Mouse (Mus musculus) liver, postnatal 0 days (tissue): ENCODE measurements around the gene Gna12. TPM values are rescaled to one million over a fixed set of nuclear protein-coding genes. Genes with fewer than 3 reads are reported as not detected.

Experiments used
- ATAC-seq: fragments of 200-750 bp; cut with Nextera tagmentation; 2 replicates; pipeline ENCODE4 v1.8.0; 2017; ENCODE audit warnings: mild to moderate bottlenecking, moderate library complexity
- DNase-seq: peaks from one replicate; pipeline ENCODE4 v3.0.0-alpha.2; 2016
- H3K27ac ChIP-seq: fragments of 300-500 bp; sonication (generic); 2 replicates; pipeline ENCODE4 v1.5.1; 2014; ENCODE audit warnings: antibody characterized with exemption, moderate library complexity, mild to moderate bottlenecking, low read depth
- H3K27me3 ChIP-seq: fragments of 300-500 bp; sonication (generic); 2 replicates; pipeline ENCODE4 v1.6.1; 2014; ENCODE audit warnings: low read length, control low read depth, mixed read lengths; ENCODE audit not compliant: insufficient read depth
- H3K36me3 ChIP-seq: fragments of 300-500 bp; sonication (generic); replicated peaks from 2 replicates; pipeline ENCODE4 v1.6.1; 2014; ENCODE audit warnings: mild to moderate bottlenecking, control low read depth, low read length, moderate library complexity, mixed read lengths; ENCODE audit not compliant: insufficient read depth
- H3K4me1 ChIP-seq: fragments of 300-500 bp; sonication (generic); 2 replicates; pipeline ENCODE4 v1.6.1; 2014; ENCODE audit warnings: antibody characterized with exemption, mild to moderate bottlenecking, control low read depth; ENCODE audit not compliant: insufficient read depth
- H3K4me2 ChIP-seq: fragments of 300-500 bp; sonication (generic); 2 replicates; pipeline ENCODE4 v1.6.1; 2014; ENCODE audit warnings: low read depth, mild to moderate bottlenecking, low read length, moderate library complexity, mixed read lengths
- H3K4me3 ChIP-seq: fragments of 300-500 bp; sonication (generic); 2 replicates; pipeline ENCODE4 v1.5.1; 2014; ENCODE audit warnings: low read depth, low read length
- H3K9ac ChIP-seq: fragments of 300-500 bp; sonication (generic); replicated peaks from 2 replicates; pipeline ENCODE4 v1.6.1; 2014; ENCODE audit warnings: mild to moderate bottlenecking, moderate library complexity
- H3K9me3 ChIP-seq: fragments of 300-500 bp; sonication (generic); 2 replicates; pipeline ENCODE4 v1.6.1; 2016; ENCODE audit warnings: mild to moderate bottlenecking, control low read depth, low read length, mixed read lengths
- CTCF ChIP-seq: sonication (generic); IDR thresholded peaks from 2 replicates; pipeline ENCODE4 v1.5.1; 2016; ENCODE audit warnings: antibody characterized with exemption, low read depth
- EP300 ChIP-seq: IDR thresholded peaks from 2 replicates; pipeline ENCODE4 v1.6.1; 2016; ENCODE audit warnings: antibody characterized with exemption, low read depth, mild to moderate bottlenecking
- WGBS: fragments of 180-500 bp; shearing (Covaris S2); extraction: QIAGEN DNeasy Blood & Tissue Kit; methylation state at CpG from one replicate; pipeline ENCODE4 v1.1.7; 2014; ENCODE audit not compliant: insufficient replicate concordance; 5-methylcytosine and 5-hydroxymethylcytosine counted together
- polyA plus RNA-seq: library from polyadenylated mRNA; unstranded; fragments of >200 nt; fragmentation: Nextera tagmentation; extraction: Ambion mirVana; gene quantifications from 2 replicates; pipeline ENCODE4 v1.2.1, GENCODE M21; 2015

Gene Gna12
- polyA plus RNA-seq, 1 experiment from 2014 or later: 12.7 TPM

- peaks cover 3% of the 10 kb centered on the region; the same call in 1 of the 2 replicates for H3K4me1 ChIP-seq
- no peak overlapping the region for H3K4me3 ChIP-seq
- no peak overlapping the region for H3K4me2 ChIP-seq
- no peak overlapping the region for H3K27ac ChIP-seq
- H3K27me3 ChIP-seq: no peaks in the 10 kb centered on the region
- H3K9ac ChIP-seq: no peak overlapping the region
- TF ChIP-seq EP300 (no peak), CTCF (peak; percentile 85)
- H3K9me3 ChIP-seq: no peaks in the 10 kb centered on the region
- WGBS: 58% methylated on average over 2 of the region's 2 CpGs
- H3K36me3 ChIP-seq: no peaks in the 10 kb centered on the region
- ATAC-seq (no peak), DNase-seq (peak; percentile 56)
These were observed 38.8 kb upstream of the Gna12 start for GRCm38 (mm10) chr5:140869034-140869433.

DNA sequence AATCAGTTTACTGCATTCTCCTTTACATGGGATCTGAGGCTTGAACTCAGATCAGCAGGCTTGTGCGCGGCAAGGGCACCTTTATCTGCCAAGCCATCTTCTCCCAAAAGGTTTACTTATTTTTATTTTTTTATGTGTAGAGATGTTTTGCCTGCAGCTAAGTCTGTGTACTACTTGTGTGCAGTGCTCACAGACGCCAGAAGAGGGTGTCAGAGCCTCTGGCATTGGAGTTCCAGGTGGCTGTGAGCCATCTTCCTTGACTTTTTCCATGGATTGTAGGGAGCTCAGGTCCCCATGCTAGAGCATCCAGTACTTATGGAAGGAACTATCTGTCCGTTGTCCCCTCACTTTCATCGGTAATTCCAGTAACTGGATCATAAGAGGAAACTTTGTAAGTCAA lies 29.5 kb upstream of the Gna12 start:
- ATAC-seq (no peak), DNase-seq (no peak)
- no peak overlapping the region for H3K27ac ChIP-seq
- WGBS: 75% methylated on average over 5 of the region's 5 CpGs
- H3K4me1 ChIP-seq: no peaks in the 10 kb centered on the region
- no peaks in the 10 kb centered on the region for H3K27me3 ChIP-seq
- H3K36me3 ChIP-seq: no peaks in the 10 kb centered on the region
- H3K4me3 ChIP-seq: no peak overlapping the region
- no peaks in the 10 kb centered on the region for H3K9me3 ChIP-seq
- TF ChIP-seq EP300: no peak
- TF ChIP-seq CTCF: peak; percentile 29; the same call in 1 of the 2 replicates
- H3K9ac ChIP-seq: no peak overlapping the region
- no peak overlapping the region for H3K4me2 ChIP-seq

DNA sequence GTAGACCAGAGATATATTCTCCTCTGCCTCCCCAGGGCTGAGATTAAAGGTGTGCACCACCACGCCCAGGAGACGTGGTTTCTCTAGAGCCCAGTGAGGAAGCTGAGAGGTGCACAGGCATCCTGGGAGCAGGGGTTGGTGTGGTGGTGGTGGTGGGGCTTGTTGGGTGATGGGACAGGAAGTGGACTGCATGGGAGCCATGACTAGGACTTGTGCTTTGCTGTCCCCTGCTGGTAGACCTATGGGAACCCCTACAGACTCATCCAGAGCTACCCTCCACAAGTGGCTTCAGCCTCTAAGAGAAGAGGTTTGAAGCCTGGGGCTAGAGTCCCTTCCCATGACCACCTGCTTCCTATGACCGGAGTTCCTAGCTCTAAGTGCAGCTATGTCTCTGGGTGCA lies 28.1 kb upstream of the Gna12 start:
- no peak for ATAC-seq
- TF ChIP-seq EP300 (no peak), CTCF (peak; percentile 59)
- H3K36me3 ChIP-seq: no peaks in the 10 kb centered on the region
- no peak overlapping the region for H3K4me3 ChIP-seq
- H3K4me1 ChIP-seq: no peaks in the 10 kb centered on the region
- no peak for DNase-seq
- H3K9ac ChIP-seq: no peak overlapping the region
- no peaks in the 10 kb centered on the region for H3K9me3 ChIP-seq
- no peaks in the 10 kb centered on the region for H3K27me3 ChIP-seq
- WGBS: 56% methylated on average over 3 of the region's 3 CpGs
- no peak overlapping the region for H3K4me2 ChIP-seq
- H3K27ac ChIP-seq: no peak overlapping the region

- Histone ChIP-seq H3K4me3 (no peak overlapping the region), H3K4me1 (no peaks in the 10 kb centered on the region), H3K27ac (no peak overlapping the region), H3K9me3 (no peaks in the 10 kb centered on the region), H3K4me2 (no peak overlapping the region), H3K9ac (no peak overlapping the region), H3K27me3 (no peaks in the 10 kb centered on the region), H3K36me3 (no peaks in the 10 kb centered on the region)
- TF ChIP-seq EP300 (no peak), CTCF (peak; percentile 64)
- DNase-seq (no peak), ATAC-seq (no peak)
- WGBS: 47% methylated on average over 8 of the region's 8 CpGs
These were observed 27.4 kb upstream of the Gna12 start for GRCm38 (mm10) chr5:140857432-140858154.

DNA sequence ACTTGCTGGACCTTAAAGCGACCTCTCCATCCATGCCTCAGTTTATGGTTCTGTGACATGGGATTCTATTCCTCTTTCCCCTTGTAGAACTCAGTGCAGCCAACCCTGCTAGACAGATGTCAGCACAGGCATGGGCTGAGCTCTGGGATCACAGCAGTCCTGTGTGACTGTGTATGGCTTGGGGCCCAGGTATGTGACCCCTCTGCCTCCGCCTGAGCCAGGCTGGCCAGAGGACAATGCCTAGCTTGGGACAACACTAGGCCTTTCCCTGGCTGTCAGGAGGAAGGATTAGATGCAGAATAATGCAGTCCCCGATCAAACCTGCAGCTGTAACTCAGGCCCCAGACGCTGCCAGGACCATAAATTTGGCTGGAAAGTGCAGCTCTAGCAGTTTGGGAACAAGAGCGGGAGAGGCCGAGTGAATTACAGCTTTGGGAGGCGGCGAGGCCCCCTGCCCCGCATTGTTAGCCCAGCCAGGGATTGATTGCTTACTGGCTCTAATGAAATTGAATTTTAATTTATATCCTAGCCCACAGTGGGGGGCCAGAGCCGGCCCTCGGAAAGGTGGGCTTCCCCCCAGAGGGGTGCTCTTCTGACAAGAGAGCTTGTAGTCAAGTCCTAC lies 25.8 kb upstream of the Gna12 start:
- Histone ChIP-seq H3K4me1 (no peaks in the 10 kb centered on the region), H3K27me3 (no peaks in the 10 kb centered on the region), H3K27ac (no peak overlapping the region), H3K9me3 (peaks cover 3% of the 10 kb centered on the region; the same call in 1 of the 2 replicates), H3K9ac (no peak overlapping the region), H3K4me3 (no peak overlapping the region), H3K4me2 (no peak overlapping the region), H3K36me3 (no peaks in the 10 kb centered on the region)
- 81% methylated on average over 11 of the region's 11 CpGs for WGBS
- no peak for DNase-seq
- no peak for ATAC-seq
- TF ChIP-seq EP300: no peak
- no peak for TF ChIP-seq CTCF

GRCm38 (mm10) chr5:140854700-140855099 lies 24.5 kb upstream of the Gna12 start:
- no peaks in the 10 kb centered on the region for H3K4me1 ChIP-seq
- no peak overlapping the region for H3K27ac ChIP-seq
- peaks cover 6% of the 10 kb centered on the region; the same call in 1 of the 2 replicates for H3K9me3 ChIP-seq
- no peaks in the 10 kb centered on the region for H3K27me3 ChIP-seq
- 61% methylated on average over 4 of the region's 4 CpGs for WGBS
- no peak for DNase-seq
- no peak overlapping the region for H3K4me2 ChIP-seq
- TF ChIP-seq EP300 (no peak), CTCF (no peak)
- no peak overlapping the region for H3K4me3 ChIP-seq
- no peaks in the 10 kb centered on the region for H3K36me3 ChIP-seq
- H3K9ac ChIP-seq: no peak overlapping the region
- no peak for ATAC-seq
